Mouse (Mus musculus) megakaryocyte, embryonic 14.5 days (primary cell): ENCODE results near the gene Arhgdig.

Source experiments
- FLI1 ChIP-seq: IDR thresholded peaks from 2 replicates; pipeline ENCODE4 v1.6.1; 2012; ENCODE audit warnings: low read length, inconsistent platforms, mixed read lengths
- GATA1 ChIP-seq: IDR thresholded peaks from 3 replicates; pipeline ENCODE4 v1.6.1; 2012; ENCODE audit warnings: mixed read lengths, low read length, inconsistent platforms, borderline replicate concordance

GRCm38 (mm10) chr17:26252539-26253251 lies 45.1 kb upstream of the Arhgdig start, which contains the start of gene Luc7l:
- TF ChIP-seq GATA1 (no peak), FLI1 (no peak)
